Mouse (Mus musculus) forebrain, postnatal 0 days (tissue): ENCODE results near the gene Ahdc1. TPM values are rescaled to one million over a fixed set of nuclear protein-coding genes. Genes with fewer than 3 reads are reported as not detected.
A peak's percentile ranks its signal among the peaks of the same experiment; 100 is the strongest.

ENCODE experiments used
- ATAC-seq: fragments of 200-750 bp; cut with Nextera tagmentation; 2 replicates; pipeline ENCODE4 v1.8.0; 2017; ENCODE audit warnings: mild to moderate bottlenecking, moderate library complexity
- DNase-seq: peaks from one replicate; pipeline ENCODE4 v3.0.0-alpha.2; 2015
- H3K27ac ChIP-seq: fragments of 300-500 bp; sonication (generic); 2 replicates; pipeline ENCODE4 v1.5.1; 2014; ENCODE audit warnings: low read depth, mild to moderate bottlenecking, antibody characterized with exemption, low read length, moderate library complexity, mixed read lengths
- H3K27me3 ChIP-seq: fragments of 300-500 bp; sonication (generic); 2 replicates; pipeline ENCODE4 v1.6.1; 2014; ENCODE audit warnings: mild to moderate bottlenecking, low read length, mixed read lengths; ENCODE audit not compliant: insufficient read depth
- H3K36me3 ChIP-seq: fragments of 300-500 bp; sonication (generic); 2 replicates; pipeline ENCODE4 v1.6.1; 2014; ENCODE audit warnings: mild to moderate bottlenecking, moderate library complexity; ENCODE audit not compliant: insufficient read depth
- H3K4me1 ChIP-seq: fragments of 300-500 bp; sonication (generic); 2 replicates; pipeline ENCODE4 v1.6.1; 2014; ENCODE audit warnings: antibody characterized with exemption; ENCODE audit not compliant: insufficient read depth
- H3K4me2 ChIP-seq: fragments of 300-500 bp; sonication (generic); 2 replicates; pipeline ENCODE4 v1.6.1; 2014; ENCODE audit warnings: low read depth, mild to moderate bottlenecking, moderate library complexity
- H3K4me3 ChIP-seq: fragments of 300-500 bp; sonication (generic); 2 replicates; pipeline ENCODE4 v1.5.1; 2014; ENCODE audit warnings: low read depth, low read length, mixed read lengths
- H3K9ac ChIP-seq: fragments of 300-500 bp; sonication (generic); 2 replicates; pipeline ENCODE4 v1.6.1; 2014; ENCODE audit warnings: mild to moderate bottlenecking
- H3K9me3 ChIP-seq: fragments of 300-500 bp; sonication (generic); 2 replicates; pipeline ENCODE4 v1.6.1; 2016; ENCODE audit warnings: low read length
- CTCF ChIP-seq: sonication (generic); IDR thresholded peaks from 2 replicates; pipeline ENCODE4 v1.5.1; 2016; ENCODE audit warnings: antibody characterized with exemption, control low read depth, low read depth
- WGBS: fragments of 180-500 bp; shearing (Covaris S2); extraction: QIAGEN DNeasy Blood & Tissue Kit; methylation state at CpG from one replicate; pipeline ENCODE4 v1.1.7; 2014; 5-methylcytosine and 5-hydroxymethylcytosine counted together
- polyA plus RNA-seq: library from polyadenylated mRNA; unstranded; fragments of >200 nt; fragmentation: Nextera tagmentation; extraction: Ambion mirVana; gene quantifications from 2 replicates; pipeline ENCODE4 v1.2.1, GENCODE M21; 2015
- total RNA-seq: library from RNA; depleted of rRNA; stranded (reverse); fragments of >200 nt; gene quantifications from 2 replicates; pipeline ENCODE4 v1.2.3, GENCODE M21; 2014; rRNA removed

Gene Ahdc1
- 56.7 and 82.4 TPM in 2 replicates for total RNA-seq
- 7.6 and 8.4 TPM in 2 replicates for polyA plus RNA-seq

GRCm38 (mm10) chr4:133011028-133011820 is at the start of gene Ahdc1:
TSS of gene Ahdc1 (plus strand) at chr4:133011260.
- H3K4me1 ChIP-seq = peaks cover 19% of the 10 kb centered on the region
- H3K9me3 ChIP-seq = no peaks in the 10 kb centered on the region
- peak within 1 kb of the TSS; percentile 97 for H3K27ac ChIP-seq
- TF ChIP-seq CTCF = peak; percentile 20
- no peaks in the 10 kb centered on the region for H3K36me3 ChIP-seq
- ATAC-seq = peak; percentile 90
- DNase-seq = peak; percentile 95
- peak within 1 kb of the TSS; percentile 98 for H3K9ac ChIP-seq
- peak within 1 kb of the TSS; percentile 91 for H3K4me3 ChIP-seq
- peaks cover 11% of the 10 kb centered on the region for H3K27me3 ChIP-seq
- peak within 1 kb of the TSS; percentile 92 for H3K4me2 ChIP-seq
- 4% methylated on average over 66 of the region's 66 CpGs for WGBS

GRCm38 (mm10) chr4:132961866-132962265 is 49.2 kb upstream of the Ahdc1 start:
- no peak for DNase-seq
- H3K4me2 ChIP-seq = no peak overlapping the region

GRCm38 (mm10) chr4:132962628-132963027 is 48.4 kb upstream of the Ahdc1 start:
- DNase-seq (no peak), ATAC-seq (no peak)
- Histone ChIP-seq H3K4me3 (no peak overlapping the region), H3K4me1 (no peaks in the 10 kb centered on the region), H3K9ac (no peak overlapping the region), H3K36me3 (no peaks in the 10 kb centered on the region), H3K27me3 (no peaks in the 10 kb centered on the region), H3K4me2 (no peak overlapping the region), H3K9me3 (no peaks in the 10 kb centered on the region), H3K27ac (no peak overlapping the region)
- 97% methylated on average over 4 of the region's 4 CpGs for WGBS
- no peak for TF ChIP-seq CTCF

More at GRCm38 (mm10) chr4:132961866-132962265, 49.2 kb upstream of the Ahdc1 start:
- no peak overlapping the region for H3K9ac ChIP-seq
- H3K36me3 ChIP-seq = no peaks in the 10 kb centered on the region
- no peak for TF ChIP-seq CTCF
- H3K27me3 ChIP-seq = no peaks in the 10 kb centered on the region
- no peaks in the 10 kb centered on the region for H3K4me1 ChIP-seq
- no peaks in the 10 kb centered on the region for H3K9me3 ChIP-seq
- no peak overlapping the region for H3K4me3 ChIP-seq
- no peak for ATAC-seq
- H3K27ac ChIP-seq = no peak overlapping the region
- WGBS = 75% methylated on average over 5 of the region's 5 CpGs

- no peak overlapping the region for H3K9ac ChIP-seq
- DNase-seq = no peak
- H3K4me2 ChIP-seq = no peak overlapping the region
- H3K27ac ChIP-seq = no peak overlapping the region
- no peaks in the 10 kb centered on the region for H3K9me3 ChIP-seq
- ATAC-seq = no peak
- WGBS = 18% methylated on average over 2 of the region's 2 CpGs
- no peak overlapping the region for H3K4me3 ChIP-seq
- H3K4me1 ChIP-seq = no peaks in the 10 kb centered on the region
- no peak for TF ChIP-seq CTCF
- no peaks in the 10 kb centered on the region for H3K27me3 ChIP-seq
- no peaks in the 10 kb centered on the region for H3K36me3 ChIP-seq
Observed at GRCm38 (mm10) chr4:132963436-132963835, 47.6 kb upstream of the Ahdc1 start.

- WGBS = 33% methylated on average over 3 of the region's 3 CpGs
- Histone ChIP-seq H3K4me1 (no peaks in the 10 kb centered on the region), H3K27ac (no peak overlapping the region), H3K9ac (no peak overlapping the region), H3K9me3 (no peaks in the 10 kb centered on the region), H3K36me3 (no peaks in the 10 kb centered on the region), H3K27me3 (no peaks in the 10 kb centered on the region), H3K4me2 (no peak overlapping the region), H3K4me3 (no peak overlapping the region)
- TF ChIP-seq CTCF = no peak
- DNase-seq = no peak
- no peak for ATAC-seq
Observed at GRCm38 (mm10) chr4:132964064-132964463, 47.0 kb upstream of the Ahdc1 start.

- no peak for DNase-seq
- ATAC-seq = no peak
- no peak overlapping the region for H3K27ac ChIP-seq
- H3K4me1 ChIP-seq = no peaks in the 10 kb centered on the region
- H3K4me2 ChIP-seq = no peak overlapping the region
- no peak overlapping the region for H3K4me3 ChIP-seq
- WGBS = 21% methylated on average over 5 of the region's 5 CpGs
- no peaks in the 10 kb centered on the region for H3K27me3 ChIP-seq
- no peak for TF ChIP-seq CTCF
- no peaks in the 10 kb centered on the region for H3K9me3 ChIP-seq
- no peaks in the 10 kb centered on the region for H3K36me3 ChIP-seq
- H3K9ac ChIP-seq = no peak overlapping the region
Observed at GRCm38 (mm10) chr4:132964473-132964872, 46.6 kb upstream of the Ahdc1 start.
